Mouse (Mus musculus) megakaryocyte, embryonic 14.5 days (primary cell): ENCODE measurements around the gene Ewsr1.

Experiments used
- FLI1 ChIP-seq: IDR thresholded peaks from 2 replicates; pipeline ENCODE4 v1.6.1; 2012; ENCODE audit warnings: low read length, inconsistent platforms, mixed read lengths
- GATA1 ChIP-seq: IDR thresholded peaks from 3 replicates; pipeline ENCODE4 v1.6.1; 2012; ENCODE audit warnings: mixed read lengths, low read length, inconsistent platforms, borderline replicate concordance

DNA sequence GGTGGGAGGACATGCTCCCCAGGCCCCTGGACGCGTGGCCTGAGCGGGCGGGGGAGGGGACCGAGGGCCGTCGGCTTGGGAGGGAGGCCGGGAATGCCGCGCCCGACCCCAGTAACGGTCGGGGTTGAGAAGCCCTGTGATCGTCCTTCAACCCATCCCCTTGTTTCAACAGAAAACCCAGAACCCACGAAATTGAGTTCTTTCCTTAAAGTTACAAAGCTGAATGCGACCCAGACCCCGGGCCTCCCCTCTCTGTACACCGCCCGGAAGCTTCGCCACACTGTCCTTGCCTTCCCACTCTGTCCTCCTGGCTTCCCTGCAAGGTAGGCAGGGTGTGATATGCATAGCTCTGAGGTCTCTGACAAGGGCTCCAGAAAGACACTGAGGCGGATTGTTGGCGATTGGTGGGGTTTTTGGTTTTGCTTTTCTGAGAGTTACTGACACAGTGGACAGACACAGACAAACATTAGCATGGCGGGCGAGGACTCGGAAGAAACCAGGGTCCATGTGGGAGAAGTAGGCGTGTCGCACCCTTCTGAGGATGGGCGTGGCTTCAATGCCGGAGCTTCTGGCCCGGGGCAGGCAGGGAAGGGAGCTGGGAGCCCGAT, 614 bp upstream of the Ewsr1 start:
- no peak for TF ChIP-seq FLI1
- TF ChIP-seq GATA1: no peak
